Comparison of ENCODE assay signal across 1 mouse cellular context in the genomic region with DNA sequence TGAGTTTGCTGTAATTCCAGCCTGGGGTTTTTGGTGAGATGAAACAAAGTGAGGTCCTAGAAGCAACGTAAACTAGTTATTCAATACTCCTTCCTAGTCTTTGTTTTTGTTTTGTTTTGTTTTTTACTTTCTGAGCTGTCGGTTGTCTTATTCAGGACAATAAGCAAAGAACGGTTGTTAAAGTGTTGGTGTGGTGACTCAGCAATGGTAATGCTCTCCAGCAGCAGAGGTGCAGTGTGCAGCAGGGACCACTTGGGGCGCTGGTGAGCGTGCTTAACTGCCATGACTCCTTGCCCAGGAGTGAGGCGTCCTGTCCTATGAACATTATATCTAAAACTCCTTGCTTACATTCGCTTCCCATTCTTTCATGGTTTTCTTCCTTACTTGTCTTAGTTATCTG.
TF ChIP-seq lines count a peak whose summit lies in the region.

No protein-coding gene starts in this region.

TF ChIP-seq in MEL, 35 proteins besides CTCF, POLR2A, EP300 and RAD21 (continued from another document):
- TF ChIP-seq ZC3H11A (IDR thresholded peaks at IDR 0.05; ENCODE audit: low read depth, low read length) (no peak), MEF2A (IDR thresholded peaks at IDR 0.05; ENCODE audit: extremely low read depth, insufficient replicate concordance, low read depth, low read length, poor library complexity, severe bottlenecking) (no peak), NELFE (IDR thresholded peaks at IDR 0.05; ENCODE audit: low read depth, low read length) (no peak), ETS1 (IDR thresholded peaks at IDR 0.05; ENCODE audit: low read depth, low read length) (no peak), CHD2 (IDR thresholded peaks at IDR 0.05; ENCODE audit: low read length) (no peak), BHLHE40 (IDR thresholded peaks at IDR 0.05; ENCODE audit: borderline replicate concordance, low read depth, low read length) (no peak), MXI1 (IDR thresholded peaks at IDR 0.05; ENCODE audit: low read depth, low read length) (no peak)
